Mouse (Mus musculus): ENCODE measurements around the gene Mydgf.

The Mydgf gene

GRCm38 (mm10) chr17:56183658-56184103 is at the start of gene Mydgf:
Mydgf (minus strand) TSS chr17:56183920.
- WGBS = under 1% methylated on average over 47 of the region's 47 CpGs

- WGBS = 40% methylated on average over 8 of the region's 8 CpGs
Observed at GRCm38 (mm10) chr17:56233389-56233788, 49.7 kb upstream of the Mydgf start.

GRCm38 (mm10) chr17:56229943-56230342 is 46.2 kb upstream of the Mydgf start:
- WGBS = 27% methylated on average over 10 of the region's 10 CpGs

- 63% methylated on average over 3 of the region's 3 CpGs for WGBS
Observed at GRCm38 (mm10) chr17:56226566-56226965, 42.8 kb upstream of the Mydgf start.

- 43% methylated on average over 1 of the region's 1 CpGs for WGBS
Observed at GRCm38 (mm10) chr17:56224916-56225315, 41.2 kb upstream of the Mydgf start.

- 64% methylated on average over 3 of the region's 3 CpGs for WGBS
Observed at GRCm38 (mm10) chr17:56219805-56220204, 36.1 kb upstream of the Mydgf start.

- 41% methylated on average over 12 of the region's 12 CpGs for whole genome bisulfite sequencing
Observed at GRCm38 (mm10) chr17:56219251-56219650, 35.5 kb upstream of the Mydgf start.

GRCm38 (mm10) chr17:56218377-56219191 is 34.9 kb upstream of the Mydgf start, which contains the start of gene Dpp9:
Dpp9 (minus strand) TSS chr17:56218905.
- under 1% methylated on average over 75 of the region's 78 CpGs for WGBS

GRCm38 (mm10) chr17:56217670-56218069 is 34.0 kb upstream of the Mydgf start:
- WGBS = 44% methylated on average over 13 of the region's 13 CpGs

- WGBS = 83% methylated on average over 1 of the region's 1 CpGs
Observed at GRCm38 (mm10) chr17:56214229-56214628, 30.5 kb upstream of the Mydgf start.

- 43% methylated on average over 6 of the region's 6 CpGs for WGBS
Observed at GRCm38 (mm10) chr17:56212676-56213075, 29.0 kb upstream of the Mydgf start.

- WGBS = 69% methylated on average over 2 of the region's 2 CpGs
Observed at GRCm38 (mm10) chr17:56211090-56211489, 27.4 kb upstream of the Mydgf start.

- WGBS = 70% methylated on average over 3 of the region's 3 CpGs
Observed at GRCm38 (mm10) chr17:56208821-56209220, 25.1 kb upstream of the Mydgf start.

GRCm38 (mm10) chr17:56207963-56208530 is 24.3 kb upstream of the Mydgf start:
- WGBS = 92% methylated on average over 9 of the region's 9 CpGs

GRCm38 (mm10) chr17:56206986-56207674 is 23.4 kb upstream of the Mydgf start:
- WGBS = 84% methylated on average over 6 of the region's 6 CpGs

- WGBS = 86% methylated on average over 10 of the region's 10 CpGs
Observed at GRCm38 (mm10) chr17:56206276-56206884, 22.7 kb upstream of the Mydgf start.

- WGBS = 56% methylated on average over 3 of the region's 3 CpGs
Observed at GRCm38 (mm10) chr17:56203729-56204128, 20.0 kb upstream of the Mydgf start.

GRCm38 (mm10) chr17:56202476-56202875 is 18.8 kb upstream of the Mydgf start:
- 93% methylated on average over 8 of the region's 8 CpGs for WGBS

- WGBS = 79% methylated on average over 3 of the region's 3 CpGs
Observed at GRCm38 (mm10) chr17:56201642-56202041, 17.9 kb upstream of the Mydgf start.

- WGBS = 85% methylated on average over 9 of the region's 9 CpGs
Observed at GRCm38 (mm10) chr17:56200586-56200985, 16.9 kb upstream of the Mydgf start.

- 76% methylated on average over 2 of the region's 2 CpGs for WGBS
Observed at GRCm38 (mm10) chr17:56196860-56197259, 13.1 kb upstream of the Mydgf start.

- WGBS = 92% methylated on average over 13 of the region's 13 CpGs
Observed at GRCm38 (mm10) chr17:56194765-56195164, 11.0 kb upstream of the Mydgf start.
